Mouse (Mus musculus) bone marrow, adult 2 months (tissue): ENCODE measurements at regions not wholly inside any gene's neighbourhood (a gene's known extent, or its start where the extent isn't known, plus 50 kb on each side); places are given as distances from the start of the nearest gene placed in this dataset.
A peak's percentile ranks its signal among the peaks of the same experiment; 100 is the strongest.
"Not testable (repeated sequence)": the region's sequence is repeated elsewhere in the genome, so short reads cannot be mapped to it uniquely, and the experiment has no call there.

Experiments used
- H3K27ac ChIP-seq: fragments of 200-500 bp; 2 replicates; pipeline ENCODE4 v1.5.1; 2012; ENCODE audit warnings: low read depth, mild to moderate bottlenecking, control low read depth, inconsistent platforms, low read length; ENCODE audit not compliant: control insufficient read depth, poor library complexity, insufficient read depth
- H3K4me1 ChIP-seq: fragments of 200-500 bp; 2 replicates; pipeline ENCODE4 v1.6.1; 2011; ENCODE audit warnings: low read length; ENCODE audit not compliant: control insufficient read depth, insufficient read depth
- H3K4me3 ChIP-seq: fragments of 200-500 bp; replicated peaks from 2 replicates; pipeline ENCODE3; 2011; ENCODE audit warnings: mild to moderate bottlenecking, low read depth, low read length, control low read depth; ENCODE audit not compliant: control insufficient read depth
- CTCF ChIP-seq: fragments of 200-500 bp; IDR thresholded peaks from 2 replicates; pipeline ENCODE4 v1.5.1; 2011; ENCODE audit warnings: low read length, control low read depth; ENCODE audit not compliant: control insufficient read depth, insufficient read depth
- POLR2A ChIP-seq: fragments of 200-500 bp; IDR thresholded peaks from 2 replicates; pipeline ENCODE4 v1.6.1; 2011; ENCODE audit warnings: low read depth, mild to moderate bottlenecking, control low read depth, low read length, borderline replicate concordance; ENCODE audit not compliant: control insufficient read depth
- WGBS: fragments of 180-500 bp; shearing (Covaris S2); methylation state at CpG from one replicate; pipeline ENCODE4 v1.1.7; 2018; 5-methylcytosine and 5-hydroxymethylcytosine counted together

DNA sequence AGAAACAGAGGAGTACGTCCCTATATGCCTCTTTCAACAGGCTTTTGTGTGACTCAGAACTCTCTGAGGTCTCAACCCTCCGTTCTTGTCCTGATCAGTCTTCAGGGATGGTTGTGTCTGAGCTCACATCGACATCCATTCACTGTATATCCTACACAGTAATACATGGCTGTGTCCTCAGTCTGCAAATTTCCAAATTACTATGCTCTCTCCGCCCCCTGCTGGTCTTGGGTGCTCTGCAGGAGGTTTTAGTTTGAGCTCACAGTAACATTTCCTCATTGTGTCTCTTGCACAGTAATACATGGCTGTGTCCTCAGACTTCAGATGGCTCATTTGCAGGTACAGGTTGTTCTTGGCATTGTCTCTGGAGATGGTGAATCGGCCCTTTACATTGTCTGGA, 53.5 kb downstream of the Adam6a start:
- H3K4me1 ChIP-seq, H3K4me3 ChIP-seq, H3K27ac ChIP-seq: not testable (repeated sequence)
- 60% methylated on average over 5 of the region's 5 CpGs for WGBS

DNA sequence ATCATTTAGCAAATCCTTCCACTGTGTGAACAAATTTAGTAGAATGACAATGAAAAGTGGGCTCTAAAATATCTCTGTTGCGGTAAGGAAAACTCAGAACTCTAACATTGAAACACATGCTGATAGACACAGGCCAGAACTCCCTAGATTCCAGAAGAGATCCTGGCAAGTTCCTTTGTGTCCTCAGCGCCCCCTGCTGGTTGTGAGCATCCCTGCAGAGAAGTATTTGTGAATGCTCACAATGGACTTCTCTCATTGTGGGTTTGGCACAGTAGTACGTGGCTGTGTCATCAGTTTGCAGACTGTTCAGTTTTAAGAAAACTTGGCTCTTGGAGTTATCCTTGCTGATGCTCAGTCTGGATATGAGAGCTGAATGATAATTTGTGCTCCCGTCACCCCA, 67.2 kb downstream of the Adam6a start:
- TF ChIP-seq CTCF: peak; percentile 54
- no peak for TF ChIP-seq POLR2A

DNA sequence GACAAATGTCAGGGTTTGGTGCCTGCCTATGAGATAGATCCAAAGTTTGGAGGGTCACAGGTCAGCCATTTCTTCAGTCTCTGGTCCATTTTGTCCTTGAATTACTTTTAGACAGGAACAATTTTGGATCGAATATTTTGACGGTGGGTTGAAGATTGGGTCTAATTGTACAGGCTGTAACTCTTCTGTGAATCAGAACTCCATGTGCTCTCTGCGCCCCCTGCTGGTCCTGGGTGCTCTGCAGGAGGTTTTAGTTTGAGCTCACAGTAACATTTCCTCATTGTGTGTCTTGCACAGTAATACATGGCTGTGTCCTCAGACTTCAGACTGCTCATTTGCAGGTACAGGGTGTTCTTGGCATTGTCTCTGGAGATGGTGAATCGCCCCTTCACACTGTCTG, 81.5 kb downstream of the Adam6a start:
- H3K4me3 ChIP-seq, H3K4me1 ChIP-seq, H3K27ac ChIP-seq: not testable (repeated sequence)
- 21% methylated on average over 4 of the region's 4 CpGs for WGBS

More for the DNA sequence above, 67.2 kb downstream of the Adam6a start:
- H3K4me3 ChIP-seq: no peak overlapping the region
- WGBS: 36% methylated on average over 4 of the region's 4 CpGs
- H3K27ac ChIP-seq: no peak overlapping the region
- H3K4me1 ChIP-seq: no peaks in the 10 kb centered on the region

DNA sequence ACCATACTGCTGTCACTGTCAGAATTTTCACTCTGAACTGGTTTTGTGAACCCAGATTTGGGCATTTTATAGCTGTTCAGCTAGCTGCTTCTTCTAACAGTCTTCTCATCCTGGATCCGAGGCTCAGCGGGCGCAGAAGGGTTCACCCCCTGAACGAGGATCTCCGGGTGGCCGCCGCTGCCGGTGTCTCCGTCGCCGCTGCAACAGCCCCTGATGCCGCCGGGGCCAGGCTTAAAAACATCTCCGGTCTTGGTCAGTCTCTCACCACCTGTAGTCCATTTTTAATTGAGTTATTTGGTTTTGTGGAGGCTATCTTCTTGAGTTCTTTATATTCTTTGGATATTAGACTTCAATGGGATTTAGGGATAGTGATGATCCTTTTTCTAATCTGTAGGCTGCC, 87.1 kb downstream of the Adam6a start:
- not testable (repeated sequence) for H3K4me3 ChIP-seq, H3K4me1 ChIP-seq, H3K27ac ChIP-seq
- WGBS: 83% methylated on average over 14 of the region's 14 CpGs
